Mouse (Mus musculus) adrenal gland, adult 10 weeks (tissue): Measurements from ENCODE around the gene H2al1g. TPM values are rescaled to one million over a fixed set of nuclear protein-coding genes. Genes with fewer than 3 reads are reported as not detected.

Experiments used
- polyA plus RNA-seq: library from polyadenylated mRNA; stranded (reverse); fragments of 350-450 nt; fragmentation: Illumina TruSeq; extraction: RNeasy Lipid Tissue Mini Kit (QIAGEN cat#74804); gene quantifications from one replicate; pipeline ENCODE4 v1.2.3, GENCODE M21; 2014; ENCODE audit warnings: low read depth, low replicate concordance

H2al1g gene
- polyA plus RNA-seq, result not detected

DNA sequence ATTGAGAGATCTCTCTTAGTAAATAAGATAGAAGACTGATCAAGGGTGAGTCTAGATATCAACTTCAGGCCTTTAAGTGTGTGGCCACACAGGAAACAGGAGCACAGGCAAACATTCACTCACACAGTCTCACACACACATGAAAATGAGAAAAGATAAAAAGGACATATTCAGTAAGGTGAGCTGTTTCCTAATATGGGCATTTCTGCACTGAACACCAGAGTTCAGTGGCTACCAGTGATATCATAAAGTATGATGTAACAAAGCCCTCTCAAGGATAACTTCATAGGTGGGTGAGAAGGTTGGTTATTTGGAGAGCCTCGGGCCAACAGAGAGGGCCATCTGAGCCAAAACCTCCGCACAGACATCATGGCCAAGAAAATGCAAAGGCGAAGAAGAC, at the start of gene H2al1g:
Gene H2al1g (plus strand): TSS at position 301 of the 400 bp plus-strand sequence.

GRCm38 (mm10) chrX:11298957-11299356, 19.1 kb upstream of the H2al1g start, which contains the start of gene H2al1a:
H2al1a (plus strand) TSS chrX:11299257.

GRCm38 (mm10) chrX:11302132-11302531, 15.9 kb upstream of the H2al1g start, which contains the start of gene H2al1b:
H2al1b (plus strand) TSS chrX:11302432.

DNA sequence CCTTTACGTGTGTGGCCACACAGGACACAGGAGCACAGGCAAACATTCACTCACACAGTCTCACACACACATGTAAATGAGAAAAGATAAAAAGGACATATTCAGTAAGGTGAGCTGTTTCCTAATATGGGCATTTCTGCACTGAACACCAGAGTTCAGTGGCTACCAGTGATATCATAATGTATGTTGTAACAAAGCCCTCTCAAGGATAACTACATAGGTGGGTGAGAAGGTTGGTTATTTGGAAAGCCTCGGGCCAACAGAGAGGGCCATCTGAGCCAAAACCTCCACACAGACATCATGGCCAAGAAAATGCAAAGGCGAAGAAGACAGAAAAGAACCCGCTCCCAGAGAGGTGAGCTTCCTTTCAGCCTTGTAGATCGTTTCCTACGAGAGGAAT, 12.7 kb upstream of the H2al1g start, which contains the start of gene H2al1c:
Gene H2al1c (plus strand): TSS at position 301 of the 400 bp plus-strand sequence.

GRCm38 (mm10) chrX:11308524-11308923, 9.5 kb upstream of the H2al1g start, which contains the start of gene H2al1d:
H2al1d (plus strand) TSS chrX:11308824.

GRCm38 (mm10) chrX:11311634-11312033, 6.4 kb upstream of the H2al1g start, which contains the start of gene H2al1e:
H2al1e (plus strand) TSS chrX:11311934.

DNA sequence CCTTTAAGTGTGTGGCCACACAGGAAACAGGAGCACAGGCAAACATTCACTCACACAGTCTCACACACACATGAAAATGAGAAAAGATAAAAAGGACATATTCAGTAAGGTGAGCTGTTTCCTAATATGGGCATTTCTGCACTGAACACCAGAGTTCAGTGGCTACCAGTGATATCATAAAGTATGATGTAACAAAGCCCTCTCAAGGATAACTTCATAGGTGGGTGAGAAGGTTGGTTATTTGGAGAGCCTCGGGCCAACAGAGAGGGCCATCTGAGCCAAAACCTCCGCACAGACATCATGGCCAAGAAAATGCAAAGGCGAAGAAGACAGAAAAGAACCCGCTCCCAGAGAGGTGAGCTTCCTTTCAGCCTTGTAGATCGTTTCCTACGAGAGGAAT, 3.2 kb upstream of the H2al1g start, which contains the start of gene H2al1f:
Gene H2al1f (plus strand): TSS at position 301 of the 400 bp plus-strand sequence.

GRCm38 (mm10) chrX:11321192-11321591, 3.1 kb downstream of the H2al1g start, which contains the start of gene H2al1h:
H2al1h (plus strand) TSS chrX:11321492.

DNA sequence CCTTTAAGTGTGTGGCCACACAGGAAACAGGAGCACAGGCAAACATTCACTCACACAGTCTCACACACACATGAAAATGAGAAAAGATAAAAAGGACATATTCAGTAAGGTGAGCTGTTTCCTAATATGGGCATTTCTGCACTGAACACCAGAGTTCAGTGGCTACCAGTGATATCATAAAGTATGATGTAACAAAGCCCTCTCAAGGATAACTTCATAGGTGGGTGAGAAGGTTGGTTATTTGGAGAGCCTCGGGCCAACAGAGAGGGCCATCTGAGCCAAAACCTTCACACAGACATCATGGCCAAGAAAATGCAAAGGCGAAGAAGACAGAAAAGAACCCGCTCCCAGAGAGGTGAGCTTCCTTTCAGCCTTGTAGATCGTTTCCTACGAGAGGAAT, 6.3 kb downstream of the H2al1g start, which contains the start of gene H2al1i:
Gene H2al1i (plus strand): TSS at position 301 of the 400 bp plus-strand sequence.

GRCm38 (mm10) chrX:11327522-11327921, 9.5 kb downstream of the H2al1g start, which contains the start of gene H2al1j:
H2al1j (plus strand) TSS chrX:11327822.

Other genes with a start within 250 kb of the H2al1g start
- gene H2al1a, start 19.0 kb upstream of the H2al1g start, polyA plus RNA-seq, result not detected
- not detected for gene H2al1b, start 15.8 kb upstream of the H2al1g start, polyA plus RNA-seq
- not detected for gene H2al1c, start 12.6 kb upstream of the H2al1g start, polyA plus RNA-seq
- gene H2al1d, start 9.4 kb upstream of the H2al1g start, polyA plus RNA-seq, result not detected
- gene H2al1e, start 6.3 kb upstream of the H2al1g start, polyA plus RNA-seq, result not detected
- gene H2al1f, start 3.1 kb upstream of the H2al1g start, polyA plus RNA-seq, result not detected
- gene H2al1h, start 3.2 kb downstream of the H2al1g start, polyA plus RNA-seq, result not detected
- not detected for gene H2al1i, start 6.4 kb downstream of the H2al1g start, polyA plus RNA-seq
- gene H2al1j, start 9.6 kb downstream of the H2al1g start, polyA plus RNA-seq, result not detected